Mouse (Mus musculus) heart, adult 11 months (tissue): ENCODE data around the gene Nkx2-1.

Experiments used
- DNase-seq: peaks from one replicate; pipeline ENCODE4 v3.0.0; 2022

Gene Nkx2-1

DNA sequence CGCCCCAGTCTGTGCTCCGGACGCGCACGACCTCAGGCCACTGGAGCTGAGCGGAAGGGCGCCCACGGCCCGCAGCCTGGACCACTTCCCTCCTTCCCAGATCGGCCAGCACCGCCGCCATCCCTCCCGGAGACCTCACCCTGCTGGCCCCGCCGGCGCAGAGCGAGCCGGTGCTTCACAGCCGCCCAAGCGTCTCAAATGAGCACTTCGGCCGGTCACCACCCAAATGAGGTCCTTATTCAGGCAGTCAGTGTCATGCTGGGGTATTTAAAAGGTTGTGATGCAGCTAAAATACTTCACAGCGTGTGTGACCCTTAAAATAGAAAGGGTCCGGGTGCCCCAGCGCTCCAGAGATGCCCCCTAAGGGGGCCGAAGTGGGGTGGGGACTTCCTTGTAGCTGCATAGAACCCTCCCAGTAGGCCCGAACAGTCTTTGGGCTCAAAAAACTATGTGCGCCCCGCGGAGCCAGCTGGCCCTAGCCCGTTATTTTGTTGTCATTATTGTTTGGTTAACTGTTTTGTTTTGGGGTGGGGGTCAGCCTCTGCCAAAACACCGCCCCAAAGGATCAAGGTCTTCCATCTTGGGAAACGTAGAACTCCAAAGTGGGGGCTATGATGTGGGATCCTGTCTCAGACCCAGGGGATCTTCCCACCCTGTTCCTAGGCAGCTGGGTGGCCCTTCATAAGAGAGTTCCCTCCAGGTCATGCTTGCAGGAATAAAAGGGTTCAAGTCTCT is 15.4 kb downstream of the Nkx2-1 start:
- DNase-seq = no peak

GRCm38 (mm10) chr12:56520396-56521105 is 16.2 kb downstream of the Nkx2-1 start:
- no peak for DNase-seq

- DNase-seq = no peak
Measured at GRCm38 (mm10) chr12:56519738-56520191, 16.9 kb downstream of the Nkx2-1 start.

- DNase-seq = no peak
Measured at GRCm38 (mm10) chr12:56519071-56519737, 17.5 kb downstream of the Nkx2-1 start.

GRCm38 (mm10) chr12:56518221-56518620 is 18.5 kb downstream of the Nkx2-1 start:
- no peak for DNase-seq

DNA sequence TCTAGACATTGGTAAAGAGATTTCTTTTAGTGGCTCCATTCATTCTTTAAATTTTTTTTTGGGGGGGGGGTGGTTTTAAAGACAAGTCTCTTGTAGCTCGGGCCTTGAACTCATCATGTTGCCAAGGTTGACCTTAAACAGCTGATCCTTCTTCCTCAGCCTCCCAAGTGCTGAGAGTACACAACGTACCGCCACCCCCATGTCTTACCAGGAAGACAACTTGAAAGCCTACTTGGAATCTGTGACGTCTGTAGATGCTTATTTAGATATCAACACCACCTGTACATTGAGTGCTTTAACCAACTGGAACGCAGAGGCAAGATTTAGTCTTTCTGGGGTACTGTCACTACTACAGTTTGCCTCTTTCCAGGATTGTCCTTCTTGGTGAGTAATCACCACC is 21.9 kb downstream of the Nkx2-1 start:
- DNase-seq = no peak

DNA sequence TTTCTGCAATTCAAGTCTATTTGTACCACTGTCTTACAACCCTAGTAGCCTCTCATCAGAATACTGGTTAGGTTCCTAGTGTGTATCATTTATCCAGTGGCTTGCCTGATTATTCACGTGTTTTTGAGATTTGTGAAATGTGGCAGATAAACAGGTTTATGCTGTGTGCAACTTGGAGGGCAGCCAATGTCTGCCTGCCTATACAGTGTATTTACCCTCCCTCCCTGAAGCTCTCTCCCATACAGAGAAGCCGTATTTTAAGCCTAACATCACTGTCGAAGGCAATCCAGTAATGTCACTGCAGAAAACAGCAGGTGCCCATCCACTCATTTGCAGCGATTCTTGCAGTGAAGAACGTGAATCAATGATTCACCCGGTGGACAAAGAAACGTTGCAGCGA is 28.3 kb downstream of the Nkx2-1 start:
- no peak for DNase-seq

GRCm38 (mm10) chr12:56487046-56487445 is 49.7 kb downstream of the Nkx2-1 start:
- DNase-seq = no peak

DNA sequence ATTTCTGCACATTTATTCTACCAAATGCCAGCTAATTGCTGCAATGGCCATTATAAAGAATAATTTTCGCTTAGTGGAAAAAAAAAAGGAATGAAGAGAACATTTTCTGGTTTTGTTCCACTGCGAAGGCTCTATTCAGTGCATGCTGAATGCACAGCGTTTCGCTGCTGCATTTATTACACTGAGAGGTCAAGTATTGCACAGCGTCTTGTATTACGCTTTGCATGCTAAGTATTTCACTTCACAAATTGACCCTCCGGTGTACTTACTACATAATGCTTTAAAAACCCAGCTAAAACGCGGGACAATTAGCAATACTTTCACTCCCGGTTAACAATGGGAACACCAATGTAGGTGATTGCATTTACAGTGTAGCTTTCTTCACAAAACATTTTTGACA is 54.1 kb downstream of the Nkx2-1 start:
- no peak for DNase-seq
